Mouse (Mus musculus) G1E (cell line): ENCODE results near the gene Enox1.

ENCODE experiments used
- CTCF ChIP-seq: IDR thresholded peaks from 2 replicates; pipeline ENCODE4 v1.5.1; 2012; ENCODE audit warnings: low read depth, low read length, inconsistent platforms, mixed read lengths
- GATA1 ChIP-seq: IDR thresholded peaks from 2 replicates; pipeline ENCODE4 v1.6.1; 2012; ENCODE audit warnings: borderline replicate concordance, low read length, inconsistent platforms, mixed read lengths
- GATA2 ChIP-seq: IDR thresholded peaks from 2 replicates; pipeline ENCODE4 v1.6.1; 2012; ENCODE audit warnings: low read depth, low read length, inconsistent platforms, borderline replicate concordance
- POLR2AphosphoS5 ChIP-seq: IDR thresholded peaks from 2 replicates; pipeline ENCODE4 v1.6.1; 2012; ENCODE audit warnings: low read depth, low read length, inconsistent platforms; ENCODE audit not compliant: insufficient replicate concordance
- TAL1 ChIP-seq: conservative IDR thresholded peaks from 2 replicates; pipeline ENCODE4 v1.6.1; 2012; ENCODE audit warnings: low read depth, low read length, inconsistent platforms, mixed read lengths

GRCm38 (mm10) chr14:77511137-77511870, 354.7 kb downstream of the Enox1 start:
- TF ChIP-seq CTCF (no peak), GATA1 (no peak), TAL1 (no peak), POLR2AphosphoS5 (no peak), GATA2 (no peak)
